Mouse (Mus musculus) thymus, postnatal 14 days (tissue): ENCODE data around the gene Dyrk1a.
"Not testable (repeated sequence)": the region's sequence is repeated elsewhere in the genome, so short reads cannot be mapped to it uniquely, and the experiment has no call there.

Source experiments
- DNase-seq: peaks from one replicate; pipeline ENCODE4 v3.0.0; 2021

Gene Dyrk1a

DNA sequence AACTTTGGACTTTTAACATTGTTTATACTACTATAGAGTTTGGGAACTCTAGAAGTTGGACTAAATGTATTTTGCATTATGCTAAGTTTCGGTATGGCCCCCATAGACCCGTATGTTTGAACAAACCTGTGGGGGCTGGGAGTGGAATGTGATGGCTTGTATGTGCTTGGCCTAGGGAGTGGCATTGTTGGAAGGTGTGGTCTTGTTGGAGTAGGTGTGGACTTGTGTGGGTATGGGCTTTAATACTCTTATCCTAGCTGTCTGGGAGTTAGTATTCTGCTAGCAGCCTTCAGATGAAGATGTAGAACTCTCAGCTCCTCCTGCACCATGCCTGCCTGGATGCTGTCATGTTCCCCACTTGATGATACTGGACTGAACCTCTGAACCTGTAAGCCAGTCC is 72.0 kb downstream of the Dyrk1a start:
- no peak for DNase-seq

- peak; percentile 45 for DNase-seq
These were observed 77.3 kb downstream of the Dyrk1a start for GRCm38 (mm10) chr16:94647153-94647552.

DNA sequence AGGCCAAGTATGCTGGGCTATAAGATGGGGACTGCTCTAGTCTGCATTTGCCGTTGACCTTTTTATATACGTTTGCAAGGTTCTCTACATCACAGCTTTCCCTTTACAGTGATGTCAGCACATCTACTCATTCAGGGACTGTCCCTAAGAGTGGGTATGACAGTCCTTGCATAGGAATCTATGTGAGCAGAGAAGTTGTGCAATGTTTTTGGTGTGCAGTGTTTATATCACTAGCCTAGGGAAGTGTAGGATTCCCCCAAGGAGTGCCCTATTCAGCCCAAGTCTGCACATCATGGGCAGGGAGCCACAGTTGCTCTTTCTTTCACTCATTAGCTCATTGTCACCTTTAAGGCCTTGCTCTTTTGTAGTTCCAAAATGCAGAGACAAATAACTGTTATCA is 78.1 kb downstream of the Dyrk1a start:
- DNase-seq, result no peak

DNA sequence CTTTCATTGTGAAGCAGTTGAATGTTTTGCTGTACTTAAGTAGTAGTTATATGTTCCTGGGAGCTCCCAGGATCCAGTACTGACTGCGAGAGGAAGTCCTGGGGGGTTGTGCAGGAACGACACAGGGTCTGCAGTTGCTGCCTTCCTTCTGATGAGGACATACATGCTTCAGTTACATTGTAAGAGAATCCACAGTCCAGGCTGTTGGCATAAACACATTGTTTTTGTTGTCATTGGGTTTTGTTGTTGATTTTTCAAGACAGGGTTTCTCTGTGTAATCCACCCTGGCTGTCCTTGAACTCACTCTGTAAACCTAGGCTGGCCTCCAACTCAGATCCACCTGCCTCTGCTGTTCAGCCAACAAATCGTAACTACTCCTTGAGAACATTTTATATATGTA is 80.1 kb downstream of the Dyrk1a start:
- no peak for DNase-seq

DNA sequence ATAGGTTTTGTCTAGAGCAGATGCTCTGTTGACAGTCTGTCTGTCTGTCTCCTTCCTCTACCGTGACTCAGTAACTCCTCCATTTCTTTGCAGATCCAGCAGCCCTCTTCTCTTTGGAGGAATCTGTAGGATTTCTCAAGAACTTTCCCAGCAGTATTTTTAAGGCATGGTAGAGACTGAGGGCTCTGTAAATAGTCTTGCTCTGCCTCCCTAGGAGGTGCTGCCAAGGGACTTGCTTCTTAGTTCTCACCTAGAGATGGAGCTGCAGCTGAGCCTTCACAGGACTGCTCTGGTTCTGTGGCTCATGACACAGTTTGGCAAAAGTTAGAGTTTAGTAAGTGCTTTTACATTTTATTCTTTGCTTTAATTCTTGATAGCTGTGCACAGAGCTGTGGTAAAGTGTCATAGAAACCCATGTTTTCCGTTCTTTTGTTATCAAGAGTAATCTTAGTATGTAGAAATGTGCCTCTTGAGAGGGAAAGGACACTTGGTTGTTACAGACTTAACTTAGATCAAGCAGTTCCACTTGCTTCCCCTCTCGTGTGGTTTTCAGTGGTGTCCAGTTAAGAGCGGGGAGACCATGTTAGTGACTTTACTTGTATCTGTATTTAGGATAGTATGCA is 82.4 kb downstream of the Dyrk1a start:
- DNase-seq, result no peak

DNA sequence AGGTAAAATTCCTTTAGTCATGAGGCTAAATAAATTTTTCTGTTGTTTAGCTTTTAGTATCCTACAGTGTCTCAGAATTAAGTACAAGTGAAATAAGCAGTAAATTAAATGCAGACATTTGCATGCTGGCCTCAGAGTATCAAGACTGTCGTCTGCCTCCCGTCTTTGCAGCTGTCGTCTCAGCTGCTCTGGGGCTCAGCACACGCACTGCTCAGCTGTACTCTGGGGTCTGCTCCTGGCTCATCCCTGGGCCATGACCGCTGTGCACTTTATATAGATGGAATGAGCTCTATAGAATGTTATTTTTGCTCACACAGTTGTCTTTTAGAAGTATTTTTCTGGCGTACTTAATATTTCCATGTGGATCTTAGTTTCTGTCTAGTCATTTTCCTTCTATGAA is 85.3 kb downstream of the Dyrk1a start:
- no peak for DNase-seq

- DNase-seq, result no peak
These were observed 87.1 kb downstream of the Dyrk1a start for GRCm38 (mm10) chr16:94656891-94657290.

GRCm38 (mm10) chr16:94659394-94659793 is 89.6 kb downstream of the Dyrk1a start:
- no peak for DNase-seq

DNA sequence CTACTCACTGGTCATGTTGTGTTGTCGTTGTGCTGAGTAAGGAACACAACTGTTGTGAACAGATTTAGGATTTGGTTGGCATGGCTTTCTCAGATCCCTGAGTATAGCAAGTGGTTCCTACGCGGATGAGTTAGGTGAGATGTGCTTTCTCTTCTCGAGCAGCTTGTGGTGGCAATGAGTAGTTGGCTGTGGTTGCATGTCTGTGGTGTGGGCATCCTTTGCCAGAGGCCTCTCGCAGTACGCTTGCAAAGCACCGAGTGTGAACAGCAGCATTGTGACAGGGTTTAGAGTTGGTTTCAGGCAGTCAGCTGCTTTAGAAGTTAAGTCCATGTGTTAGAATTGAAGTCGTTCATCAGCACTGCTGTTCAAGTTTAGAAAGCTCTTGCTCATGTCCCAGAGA is 90.4 kb downstream of the Dyrk1a start:
- no peak for DNase-seq

DNA sequence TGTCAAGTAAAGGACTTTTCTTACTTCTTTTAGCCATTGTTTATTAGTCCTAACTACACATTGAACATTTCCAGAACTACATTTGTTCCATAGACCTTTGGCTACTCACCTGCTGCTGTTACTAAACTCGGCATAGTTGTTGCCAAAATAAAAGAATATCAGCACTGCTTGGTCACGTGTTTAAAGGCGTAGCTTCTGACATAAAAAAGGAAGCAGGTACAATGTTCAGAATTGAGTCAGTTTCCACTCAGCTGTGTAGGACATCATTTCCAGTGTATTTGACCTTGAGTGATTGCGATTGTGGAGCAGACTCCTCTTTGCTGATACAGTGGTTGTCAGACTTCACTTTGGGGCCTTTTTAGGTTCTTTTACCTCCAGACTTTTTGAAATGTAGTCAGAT is 97.7 kb downstream of the Dyrk1a start:
- DNase-seq, result no peak

DNA sequence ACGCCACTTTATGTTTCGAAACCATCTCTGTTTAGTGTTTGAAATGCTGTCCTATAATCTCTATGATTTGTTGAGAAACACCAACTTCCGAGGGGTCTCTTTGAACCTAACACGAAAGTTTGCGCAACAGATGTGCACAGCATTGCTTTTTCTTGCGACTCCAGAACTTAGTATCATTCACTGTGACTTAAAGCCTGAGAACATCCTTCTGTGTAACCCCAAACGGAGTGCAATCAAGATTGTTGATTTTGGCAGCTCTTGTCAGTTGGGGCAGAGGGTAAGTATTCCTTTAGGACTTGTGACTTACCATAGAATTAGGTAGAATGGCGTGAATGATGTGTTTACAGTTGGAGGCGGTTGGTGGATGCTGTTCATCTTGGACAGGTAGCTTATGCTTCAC is 101.5 kb downstream of the Dyrk1a start:
- no peak for DNase-seq

DNA sequence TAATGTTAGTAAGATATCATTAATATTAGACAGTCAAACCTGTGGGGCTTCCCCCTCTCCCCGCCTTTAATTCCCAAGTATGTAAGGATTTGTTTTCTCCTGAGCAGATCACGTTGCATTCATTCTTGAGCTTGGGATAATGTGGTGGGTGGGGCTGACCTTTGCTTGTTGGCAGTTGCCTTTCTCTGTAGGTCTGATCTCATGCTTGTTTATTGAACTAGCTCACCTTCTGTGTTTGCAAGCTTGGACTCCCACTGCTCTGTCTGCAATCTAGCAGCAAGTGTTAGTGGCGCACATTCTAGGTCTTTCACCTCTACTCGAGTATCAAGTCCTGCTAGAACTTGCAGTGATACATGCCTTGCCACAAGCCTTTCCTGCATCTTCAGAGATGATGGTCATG is 111.1 kb downstream of the Dyrk1a start:
- DNase-seq, result no peak

- DNase-seq, result no peak
These were observed 112.0 kb downstream of the Dyrk1a start for GRCm38 (mm10) chr16:94681760-94682159.

GRCm38 (mm10) chr16:94683960-94684359 is 114.2 kb downstream of the Dyrk1a start:
- DNase-seq, result no peak

GRCm38 (mm10) chr16:94693687-94694305 is 124.0 kb downstream of the Dyrk1a start:
- no peak for DNase-seq

DNA sequence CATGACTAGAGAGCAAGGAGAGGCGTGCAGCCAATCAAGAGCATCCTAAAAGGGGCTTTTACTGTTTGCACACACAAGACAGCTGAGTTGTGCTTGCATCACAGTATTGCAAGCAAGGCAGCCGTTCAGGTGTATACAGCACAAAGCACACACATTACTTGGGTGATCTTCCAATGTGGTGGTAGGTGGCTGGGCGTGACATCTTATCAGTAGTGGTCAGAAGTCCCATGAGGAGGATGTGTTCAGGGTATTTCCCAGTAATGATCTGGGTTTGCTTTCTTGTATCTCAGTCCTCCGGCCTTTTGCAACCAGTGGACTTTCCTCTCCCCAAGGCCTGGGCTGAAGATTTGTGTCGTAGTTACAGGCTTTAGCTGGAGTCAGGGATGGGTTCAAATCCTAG is 127.7 kb downstream of the Dyrk1a start:
- no peak for DNase-seq

DNA sequence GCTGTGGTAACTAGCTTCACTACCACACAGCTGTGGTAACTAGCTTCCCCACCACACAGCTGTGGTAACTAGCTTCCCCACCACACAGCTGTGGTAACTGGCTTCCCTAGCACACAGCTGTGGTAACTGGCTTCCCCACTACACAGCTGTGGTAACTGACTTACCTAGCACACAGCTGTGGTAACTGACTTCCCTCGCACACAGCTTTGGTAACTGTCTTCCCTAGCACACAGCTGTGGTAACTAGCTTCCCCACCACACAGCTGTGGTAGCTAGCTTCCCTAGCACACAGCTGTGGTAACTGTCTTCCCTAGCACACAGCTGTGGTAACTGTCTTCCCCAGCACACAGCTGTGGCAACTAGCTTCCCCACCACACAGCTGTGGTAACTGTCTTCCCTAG is 128.4 kb downstream of the Dyrk1a start:
- DNase-seq, result not testable (repeated sequence)

- no peak for DNase-seq
These were observed 131.3 kb downstream of the Dyrk1a start for GRCm38 (mm10) chr16:94701141-94701540.

GRCm38 (mm10) chr16:94701971-94702370 is 132.2 kb downstream of the Dyrk1a start:
- no peak for DNase-seq

DNA sequence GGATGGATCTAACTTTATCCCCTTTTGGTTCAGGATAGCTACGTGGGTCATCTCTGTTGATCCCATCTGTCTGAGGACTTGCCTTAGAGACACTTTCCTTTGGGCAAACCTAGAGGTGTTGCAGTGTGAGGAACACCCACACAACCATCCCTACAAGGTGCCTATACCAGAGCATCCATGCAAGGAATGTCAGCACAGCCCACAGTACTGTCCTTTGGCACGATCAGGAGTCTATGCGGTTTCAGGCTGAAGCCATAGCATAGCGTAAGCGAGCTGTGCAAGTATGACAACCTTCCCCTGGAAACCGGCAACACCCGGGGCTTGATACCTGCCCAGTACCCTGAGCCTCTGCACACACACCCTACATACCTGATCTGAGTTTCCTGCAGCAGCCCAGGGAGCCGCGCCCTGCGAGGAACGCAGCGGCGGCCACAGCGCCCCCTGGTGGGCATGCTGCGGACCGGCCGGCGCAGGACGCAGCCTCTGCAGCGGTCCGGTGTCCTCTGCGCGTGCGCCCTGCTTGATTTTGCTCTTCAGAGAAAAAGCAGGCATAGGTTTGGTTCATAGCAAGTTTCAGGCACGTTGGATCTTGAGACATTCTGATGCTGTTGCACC is 143.8 kb downstream of the Dyrk1a start:
- DNase-seq, result peak; percentile 86

GRCm38 (mm10) chr16:94714483-94714882 is 144.7 kb downstream of the Dyrk1a start:
- DNase-seq, result no peak

- no peak for DNase-seq
These were observed 147.2 kb downstream of the Dyrk1a start for GRCm38 (mm10) chr16:94717051-94717450.

DNA sequence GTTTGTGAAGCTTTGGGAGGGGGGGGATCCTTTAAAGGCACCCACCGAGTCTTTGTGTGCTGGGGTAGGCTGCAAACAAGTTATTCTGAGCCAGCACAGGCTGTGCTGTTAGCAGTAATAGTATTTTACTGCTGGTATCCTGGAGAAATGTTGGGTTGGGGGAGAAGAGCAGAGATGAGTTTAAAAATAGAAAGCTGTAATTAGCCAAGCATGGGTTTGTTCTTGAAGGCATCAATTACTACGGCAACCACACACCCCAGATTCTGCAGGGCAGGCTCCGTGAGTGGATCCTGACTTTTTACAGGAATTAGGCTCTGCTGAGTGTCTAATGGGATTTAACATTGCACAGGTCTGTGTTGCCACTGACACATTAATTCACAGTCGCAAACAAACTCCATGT is 149.1 kb downstream of the Dyrk1a start:
- no peak for DNase-seq

GRCm38 (mm10) chr16:94719488-94719887 is 149.7 kb downstream of the Dyrk1a start:
- DNase-seq, result no peak
